14 mouse cellular contexts compared by ENCODE assay signal in genomic region chr17:50369216-50369875, GRCm38 (mm10).
A peak's percentile ranks its signal among the peaks of the same experiment; 100 is the strongest.
DNase-seq lines count a peak whose midpoint lies in the region; ATAC-seq lines count a peak whose summit lies in the region.
"Had no signal": no experiment of that assay in that cellular context is flagged by ENCODE, and none has a peak within 500 bp of the region (broad histone marks: within the 10 kb centered on the region; RNA-seq: fewer than 3 reads in every experiment).

No protein-coding gene starts in this region.

- no peaks in the 10 kb centered on the region for H3K4me1 ChIP-seq in kidney, embryonic 15.5 days
- 0 out of 2 replicates have a peak, but pooled peaks cover 4% of the 10 kb centered on the region for H3K4me1 ChIP-seq in stomach, embryonic 15.5 days
- H3K4me1 ChIP-seq: liver, embryonic 15.5 days had no signal

- H3K4me2 ChIP-seq in kidney, embryonic 15.5 days: no peak overlapping the region
- no peak overlapping the region for H3K4me2 ChIP-seq in stomach, embryonic 15.5 days
- H3K4me2 ChIP-seq: liver, embryonic 15.5 days had no signal

- WGBS in kidney, embryonic 15.5 days: 79% methylated on average over 6 of the region's 6 CpGs
- WGBS in stomach, embryonic 15.5 days: 62% methylated on average over 6 of the region's 6 CpGs

- no peak for ATAC-seq in kidney, embryonic 15.5 days (replicated peaks; ENCODE audit: low FRiP score)
- ATAC-seq in stomach, embryonic 15.5 days (ENCODE audit: insufficient read depth, low FRiP score, low read depth): peak; percentile 28; the same call in 1 of the 2 replicates
- ATAC-seq: CD4-positive, CD25-positive, alpha-beta regulatory T cell, adult 4 months; forebrain, postnatal 0 days; inflammation-experienced regulatory T-cells, adult 6 months had no signal

- no peaks in the 10 kb centered on the region for H3K36me3 ChIP-seq in kidney, embryonic 15.5 days
- H3K36me3 ChIP-seq in stomach, embryonic 15.5 days: no peaks in the 10 kb centered on the region
- H3K36me3 ChIP-seq: liver, embryonic 15.5 days had no signal

- no peak overlapping the region for H3K4me3 ChIP-seq in kidney, embryonic 15.5 days (replicated peaks)
- H3K4me3 ChIP-seq in stomach, embryonic 15.5 days (replicated peaks): no peak overlapping the region
- H3K4me3 ChIP-seq: liver, embryonic 15.5 days had no signal

- no peak overlapping the region for H3K27ac ChIP-seq in kidney, embryonic 15.5 days
- no peak overlapping the region for H3K27ac ChIP-seq in stomach, embryonic 15.5 days
- H3K27ac ChIP-seq: liver, embryonic 15.5 days had no signal

- no peaks in the 10 kb centered on the region for H3K9me3 ChIP-seq in kidney, embryonic 15.5 days (replicated peaks)
- H3K9me3 ChIP-seq in stomach, embryonic 15.5 days: no peaks in the 10 kb centered on the region
- H3K9me3 ChIP-seq: liver, embryonic 15.5 days had no signal

- H3K27me3 ChIP-seq in kidney, embryonic 15.5 days: no peaks in the 10 kb centered on the region
- H3K27me3 ChIP-seq in stomach, embryonic 15.5 days (replicated peaks): no peaks in the 10 kb centered on the region
- H3K27me3 ChIP-seq: liver, embryonic 15.5 days had no signal

- H3K9ac ChIP-seq in kidney, embryonic 15.5 days: no peak overlapping the region
- no peak overlapping the region for H3K9ac ChIP-seq in stomach, embryonic 15.5 days
- H3K9ac ChIP-seq: forebrain, postnatal 0 days; liver, embryonic 15.5 days had no signal

- DNase-seq in kidney, adult 18-20 months: peak; percentile 21
- peak; percentile 69 for DNase-seq in heart, adult 8-10 months (ENCODE audit: low spot score)
- DNase-seq in kidney, postnatal 25 days: peak; percentile 23 to 52
- DNase-seq in retina, embryonic 14.5 days (ENCODE audit: low spot score): no peak
- DNase-seq in urinary bladder, postnatal 10 days (ENCODE audit: low spot score): no peak
- DNase-seq: cerebellum, adult 8-10 months; forebrain, postnatal 0 days; midbrain, embryonic 14.5 days; right cerebral cortex, postnatal 4 days had no signal

Comparison
In these comparisons a context has a peak if more than half of its experiments do, and no peak if none do; other contexts are left out.
1. DNase-seq: peak in kidney, adult 18-20 months (single experiment), heart, adult 8-10 months (single experiment) and kidney, postnatal 25 days (2 of 2); none in retina, embryonic 14.5 days (single experiment) and urinary bladder, postnatal 10 days (single experiment).